Mouse (Mus musculus): ENCODE measurements around the gene Lsm14b.

Gene Lsm14b

DNA sequence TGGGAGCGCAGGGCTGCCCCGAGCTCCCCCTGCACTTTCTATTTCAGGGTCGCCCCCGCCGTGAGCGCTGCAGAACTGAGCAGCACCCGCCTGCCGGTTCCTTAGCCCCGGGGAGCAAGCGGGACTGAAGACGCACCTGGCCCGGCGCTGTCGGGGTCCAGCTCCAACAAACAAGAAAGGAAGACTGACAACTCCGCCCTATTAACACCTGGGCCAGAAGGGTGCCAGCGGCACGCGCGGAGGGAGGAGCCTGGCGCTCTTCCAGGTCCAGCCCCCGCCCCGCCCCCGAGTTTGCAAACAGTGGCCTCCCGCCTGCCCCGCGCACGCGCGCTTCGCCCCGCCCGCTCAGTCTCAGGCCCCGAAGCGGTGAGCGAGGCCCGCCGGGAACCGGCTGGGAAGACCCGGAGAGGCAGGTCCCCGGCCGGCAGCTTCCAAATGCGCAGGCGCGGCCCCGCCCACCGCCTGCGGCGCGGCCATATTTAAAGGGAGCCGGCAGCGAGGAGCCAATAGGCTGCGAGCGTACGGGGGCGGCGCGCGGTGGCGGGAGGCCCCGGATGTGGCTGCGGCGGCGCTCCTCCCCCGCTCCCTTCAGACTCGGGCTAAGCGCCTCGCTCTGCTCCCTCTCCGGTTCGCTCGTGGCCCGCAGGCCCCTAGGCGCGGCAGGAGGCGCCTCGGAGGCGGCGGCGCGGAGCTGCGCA is at the start of gene Lsm14b:
Lsm14b (plus strand) TSS at position 587 of the 698 bp plus-strand sequence.
- DNase-seq (ENCODE audit: low read depth, low spot score): peak; percentile 96

DNA sequence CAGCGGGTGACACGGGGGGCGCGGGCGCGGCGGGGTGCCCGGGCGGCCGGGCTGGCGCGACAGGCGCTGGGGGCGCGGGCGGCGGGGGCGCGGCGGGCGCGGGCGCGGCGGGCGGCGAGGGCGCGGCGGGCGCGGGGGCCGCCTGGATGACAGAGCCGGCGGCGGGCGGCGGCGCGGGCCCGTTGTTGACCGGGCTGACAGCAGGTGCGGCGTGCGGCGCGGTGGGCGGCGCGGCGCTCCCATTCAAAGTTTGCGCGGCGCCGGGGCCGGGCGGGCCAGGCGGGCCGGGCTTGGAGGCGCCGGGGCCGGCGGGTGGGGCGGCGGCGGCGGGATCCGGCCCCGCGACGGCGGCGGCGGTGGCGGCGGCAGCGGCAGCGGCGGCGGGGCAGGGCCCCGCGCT is 48.9 kb upstream of the Lsm14b start:
- DNase-seq (ENCODE audit: low read depth, low spot score): no peak

DNA sequence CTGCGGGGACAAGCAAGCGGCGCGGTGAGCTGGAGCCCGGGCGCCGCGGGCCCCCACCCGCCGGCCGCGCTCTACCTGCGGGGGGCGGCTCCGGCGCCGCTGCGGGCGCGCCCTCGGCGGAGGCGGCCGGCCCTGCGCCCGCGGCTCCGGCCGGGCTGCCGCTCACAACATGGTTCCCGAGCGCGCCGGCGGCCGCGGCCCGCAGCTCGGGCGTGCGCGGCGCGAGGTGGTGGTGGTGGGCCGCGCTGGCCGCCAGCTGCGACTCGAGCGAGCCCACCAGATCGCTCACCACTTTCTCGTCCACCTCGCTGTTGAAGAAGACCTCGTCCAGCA is 48.5 kb upstream of the Lsm14b start:
- DNase-seq (ENCODE audit: low read depth, low spot score): no peak

DNA sequence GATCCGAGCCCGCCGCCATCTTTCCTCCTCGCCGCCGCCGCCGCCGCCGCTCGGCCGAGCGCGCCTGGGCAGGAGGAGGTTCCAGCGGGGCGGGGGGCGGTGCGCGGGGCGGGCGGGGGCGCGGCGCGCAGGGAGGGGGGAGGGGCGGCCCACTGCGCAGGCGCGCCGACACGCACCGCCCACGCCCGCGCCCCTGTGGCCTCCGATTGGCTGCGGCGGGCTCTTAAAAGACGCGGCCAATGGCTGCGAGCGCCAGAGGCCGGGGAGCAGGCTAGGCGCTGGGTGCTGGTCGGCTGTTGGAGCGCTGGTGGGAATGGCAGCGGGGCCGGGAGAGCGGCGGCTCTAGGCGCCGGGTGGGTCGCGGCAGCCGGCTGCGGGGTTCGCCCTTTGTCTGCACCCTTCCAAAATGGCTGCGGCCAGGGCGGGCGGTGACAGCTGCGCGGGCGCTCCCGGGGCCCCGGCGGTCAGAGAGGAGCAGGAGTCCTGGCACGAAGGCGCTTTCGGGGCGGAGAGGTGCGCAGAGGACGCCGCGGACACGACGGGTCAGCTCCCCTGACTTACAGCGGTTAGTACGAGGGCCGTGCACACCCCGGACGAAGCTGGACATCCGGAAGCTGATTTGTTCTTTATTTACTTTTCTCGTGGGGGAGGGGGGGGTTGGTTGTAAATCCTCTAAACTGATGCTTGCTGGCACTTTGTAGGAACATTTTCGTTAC is 48.0 kb upstream of the Lsm14b start, which contains the start of gene Taf4:
Taf4 (minus strand) TSS at position 19 of the 716 bp plus-strand sequence.
- DNase-seq (ENCODE audit: low read depth, low spot score): peak; percentile 82

DNA sequence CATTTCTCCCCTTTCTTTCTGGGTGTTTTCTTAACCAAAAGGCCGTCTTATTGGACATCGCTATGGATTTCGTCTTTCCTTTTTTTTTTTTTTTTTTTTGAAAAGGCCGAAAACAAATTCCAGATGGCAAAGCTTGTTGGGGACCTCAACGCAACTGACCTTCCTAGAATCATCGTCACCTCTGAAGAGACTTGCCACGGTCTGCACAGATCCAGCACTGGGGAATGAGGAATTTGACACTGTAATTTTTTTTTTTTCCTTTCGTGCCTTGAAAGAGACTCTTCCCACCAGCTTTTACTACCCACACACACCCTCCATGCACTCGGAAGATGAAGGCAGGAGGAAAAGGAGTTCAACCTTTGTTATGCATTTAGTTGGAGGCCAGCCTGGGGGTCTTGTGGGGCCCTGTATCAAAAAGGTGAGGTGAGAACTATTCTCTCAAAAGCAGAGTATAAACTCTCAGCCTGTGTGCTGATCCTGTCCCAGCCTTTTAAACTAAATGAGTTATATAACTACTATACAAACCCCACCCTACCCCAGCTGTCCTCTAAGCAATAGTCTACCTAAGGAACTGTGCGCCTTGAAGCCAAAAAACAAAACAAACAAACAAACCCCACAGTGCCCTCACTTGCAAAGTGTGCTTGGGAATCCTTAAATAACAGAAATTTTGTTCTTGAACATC is 47.3 kb upstream of the Lsm14b start:
- no peak for DNase-seq (ENCODE audit: low read depth, low spot score)

DNA sequence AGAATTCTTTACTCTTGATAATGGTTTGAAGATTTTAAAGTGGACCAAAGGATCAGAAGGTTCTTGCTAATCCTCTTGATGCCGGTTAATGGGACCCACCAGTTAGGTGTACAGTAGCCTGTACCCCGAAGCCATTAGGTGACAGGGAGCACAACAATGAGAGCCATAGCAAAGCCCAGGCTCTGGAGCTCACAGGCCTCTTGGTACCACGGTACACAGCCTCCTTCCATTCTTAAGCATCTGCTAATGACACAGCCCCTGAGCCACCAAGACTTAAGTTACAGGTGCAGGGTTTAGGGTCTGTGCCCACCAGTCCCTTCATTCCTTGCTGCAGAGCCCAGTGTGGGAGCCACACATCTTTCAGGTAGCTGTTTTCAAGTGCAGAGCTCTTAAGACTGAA is 46.5 kb upstream of the Lsm14b start:
- DNase-seq (ENCODE audit: low read depth, low spot score): no peak

DNA sequence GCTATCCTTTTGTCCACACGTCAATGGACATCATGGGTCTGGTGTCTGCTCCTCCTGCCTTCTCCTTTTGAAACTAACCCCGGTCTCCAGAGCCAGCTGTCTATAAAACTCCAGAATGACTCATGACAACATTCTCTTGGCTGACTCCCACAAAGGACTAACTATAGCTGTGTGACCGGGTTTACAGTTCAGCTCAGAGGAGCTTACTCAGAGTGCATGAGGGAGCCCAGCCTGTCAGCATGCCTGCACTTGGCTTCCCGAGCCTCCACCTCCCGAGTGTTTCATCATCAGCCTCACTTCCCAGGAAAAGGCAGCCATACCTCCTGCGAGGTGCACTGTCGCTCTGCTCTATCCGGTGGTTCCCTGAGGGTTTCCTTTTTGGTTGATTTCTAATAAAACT is 45.0 kb upstream of the Lsm14b start:
- no peak for DNase-seq (ENCODE audit: low read depth, low spot score)

DNA sequence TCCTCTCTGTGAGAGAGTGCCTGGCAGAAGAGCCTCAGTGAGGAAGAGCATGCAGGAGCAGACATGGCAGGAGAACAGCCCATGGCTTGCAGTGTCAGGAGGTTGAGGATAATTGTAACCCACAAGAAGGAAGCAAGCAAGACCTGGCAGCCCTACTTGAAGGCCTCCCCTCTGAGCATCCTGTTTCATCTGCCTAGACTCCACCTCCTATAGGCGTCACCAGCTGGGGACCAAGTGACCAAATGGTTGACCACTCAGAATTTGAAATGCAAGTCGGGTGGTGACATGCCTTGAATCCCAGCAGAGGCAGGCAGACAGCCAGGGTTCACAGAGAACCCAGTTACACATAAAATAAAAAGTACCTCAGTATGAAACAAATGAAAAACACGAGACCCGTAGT is 44.2 kb upstream of the Lsm14b start:
- no peak for DNase-seq (ENCODE audit: low read depth, low spot score)

DNA sequence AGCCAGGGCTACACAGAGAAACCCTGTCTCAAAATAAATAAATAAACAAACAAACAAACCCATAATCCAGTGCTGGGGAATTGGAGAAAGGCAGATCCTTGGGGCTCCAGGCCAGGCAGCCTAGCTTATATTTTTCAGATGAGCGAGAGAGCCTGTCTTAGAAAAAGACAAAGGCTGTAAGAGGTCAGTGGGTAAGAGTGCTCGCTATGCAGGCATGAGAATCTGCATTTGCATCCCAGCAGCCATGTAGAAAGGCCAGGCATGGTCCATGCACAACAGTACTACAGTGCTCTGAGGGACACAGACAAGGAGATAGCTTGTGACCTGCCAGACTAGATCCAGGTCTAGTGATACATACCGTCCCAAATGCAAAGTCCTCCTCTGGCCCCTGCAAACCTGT is 42.1 kb upstream of the Lsm14b start:
- DNase-seq (ENCODE audit: low read depth, low spot score): no peak

DNA sequence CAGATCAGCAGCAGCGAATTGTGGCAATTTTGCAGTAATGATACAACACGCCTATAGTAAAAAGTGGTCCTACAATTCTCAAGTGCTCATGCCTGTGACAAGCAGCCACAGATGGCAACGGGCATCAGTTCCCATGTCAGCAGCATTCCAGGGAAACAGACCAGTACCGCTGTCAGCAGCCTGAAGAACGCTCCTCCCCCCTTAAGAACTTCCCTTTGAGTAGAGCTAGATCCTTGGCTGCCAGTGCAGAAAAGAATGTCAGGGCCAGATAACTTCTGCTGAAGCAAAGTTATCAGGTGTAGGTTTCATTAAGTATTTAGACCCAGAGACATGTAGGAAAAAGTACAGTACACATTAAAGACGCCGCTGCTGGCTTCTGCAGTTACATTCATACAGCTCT is 40.0 kb upstream of the Lsm14b start:
- DNase-seq (ENCODE audit: low read depth, low spot score): no peak

DNA sequence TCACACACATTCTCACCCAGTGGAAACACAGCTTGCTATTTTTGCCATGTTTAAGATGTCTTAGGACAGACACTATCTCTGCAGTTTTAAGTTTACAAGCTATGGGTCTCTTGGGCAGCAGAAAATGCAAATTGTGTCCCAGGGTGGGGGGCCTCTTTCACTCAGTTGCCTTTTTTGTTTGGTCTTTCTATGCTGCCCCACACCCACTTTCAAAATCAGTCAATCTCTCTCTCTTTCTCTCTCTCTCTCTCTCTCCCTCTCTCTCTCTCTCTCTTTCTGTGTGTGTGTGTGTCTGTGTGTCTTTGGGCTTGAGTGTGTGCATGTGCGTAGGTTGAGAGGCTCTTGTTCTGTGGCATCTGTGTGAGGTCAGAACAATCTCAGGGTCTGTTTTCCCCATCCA is 39.1 kb upstream of the Lsm14b start:
- DNase-seq (ENCODE audit: low read depth, low spot score): no peak

DNA sequence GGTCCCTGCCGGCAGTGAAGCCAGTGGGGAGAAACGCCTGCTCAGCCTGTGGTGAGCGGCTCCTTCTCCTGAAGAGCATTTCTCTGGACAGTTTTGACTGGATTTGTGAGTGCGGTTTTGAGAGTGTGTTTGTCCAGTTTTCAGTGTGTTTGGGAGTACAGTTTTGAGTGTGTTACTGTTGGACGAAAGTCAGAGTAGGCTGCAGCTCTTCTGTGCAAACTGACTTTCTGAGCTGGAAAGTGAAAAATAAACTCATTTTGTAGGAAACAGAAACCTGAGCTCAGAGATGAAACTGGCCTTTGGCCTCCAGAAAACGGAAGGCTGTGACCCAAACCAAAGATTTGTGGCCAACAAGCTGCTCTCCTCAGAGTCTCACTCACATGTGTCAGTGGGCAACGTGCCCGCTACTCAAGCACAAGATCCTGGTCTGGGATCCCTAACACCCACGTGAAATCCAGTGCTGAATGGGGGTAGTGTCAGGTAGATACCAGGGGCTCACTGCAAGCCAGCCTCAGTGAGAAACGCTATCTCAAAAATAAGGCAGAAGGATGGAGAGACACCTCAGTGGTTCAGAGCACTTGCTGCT is 38.3 kb upstream of the Lsm14b start:
- no peak for DNase-seq (ENCODE audit: low read depth, low spot score)

DNA sequence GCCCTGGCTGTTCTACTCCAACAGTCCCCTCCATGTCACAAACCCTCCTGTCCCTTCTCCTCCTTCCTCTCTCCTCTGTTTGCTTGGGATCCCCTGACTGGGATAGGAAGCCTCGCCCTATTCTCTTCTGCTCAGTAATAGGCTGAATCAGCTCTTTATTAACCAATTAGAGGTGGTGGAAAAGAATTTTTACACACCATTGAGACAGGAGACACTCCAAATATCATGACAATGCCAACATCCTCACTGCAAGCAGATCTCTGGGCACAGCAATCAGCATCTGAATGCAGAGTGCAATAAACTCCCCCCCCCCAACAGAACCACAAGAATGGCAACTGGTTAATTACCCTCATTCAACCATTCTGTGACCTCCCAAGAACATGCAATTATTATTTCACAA is 35.7 kb upstream of the Lsm14b start:
- no peak for DNase-seq (ENCODE audit: low read depth, low spot score)

DNA sequence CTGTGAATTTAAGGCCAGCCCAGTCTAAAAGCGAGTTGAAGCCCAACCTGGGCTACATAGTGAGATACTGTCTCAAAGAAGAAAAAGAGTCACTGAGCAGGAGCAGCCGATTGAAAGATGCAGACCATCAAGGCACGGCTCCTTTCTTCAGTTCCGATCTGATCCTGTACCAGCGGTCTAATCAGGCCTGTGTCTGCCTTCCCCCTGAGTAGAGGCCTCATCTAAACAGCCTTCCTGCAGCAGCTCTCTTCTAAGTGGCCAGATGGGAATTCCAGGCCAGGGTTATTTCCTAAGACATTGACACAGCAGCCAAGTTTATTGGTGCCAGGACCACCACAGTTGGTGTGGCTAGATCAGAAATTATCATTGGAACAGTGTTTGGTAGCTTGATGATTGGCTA is 31.7 kb upstream of the Lsm14b start:
- no peak for DNase-seq (ENCODE audit: low read depth, low spot score)

DNA sequence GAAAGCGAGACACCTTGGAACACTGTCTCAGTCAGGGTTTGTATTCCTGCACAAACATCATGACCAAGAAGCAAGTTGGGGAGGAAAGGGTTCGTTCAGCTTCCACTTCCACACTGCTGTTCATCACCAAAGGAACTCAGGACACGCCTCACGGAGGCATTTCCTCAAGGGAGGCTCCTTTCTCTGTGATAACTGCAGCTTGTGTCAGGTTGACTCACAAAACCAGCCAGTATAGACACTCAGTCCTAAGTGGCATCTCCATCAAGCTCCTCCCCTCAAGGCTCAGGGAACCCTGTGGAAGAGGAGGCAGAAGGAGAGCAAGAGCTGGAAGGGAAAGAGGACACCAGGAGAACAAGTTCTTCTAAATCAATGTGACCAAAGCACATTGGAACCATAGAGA is 26.4 kb upstream of the Lsm14b start:
- no peak for DNase-seq (ENCODE audit: low read depth, low spot score)

DNA sequence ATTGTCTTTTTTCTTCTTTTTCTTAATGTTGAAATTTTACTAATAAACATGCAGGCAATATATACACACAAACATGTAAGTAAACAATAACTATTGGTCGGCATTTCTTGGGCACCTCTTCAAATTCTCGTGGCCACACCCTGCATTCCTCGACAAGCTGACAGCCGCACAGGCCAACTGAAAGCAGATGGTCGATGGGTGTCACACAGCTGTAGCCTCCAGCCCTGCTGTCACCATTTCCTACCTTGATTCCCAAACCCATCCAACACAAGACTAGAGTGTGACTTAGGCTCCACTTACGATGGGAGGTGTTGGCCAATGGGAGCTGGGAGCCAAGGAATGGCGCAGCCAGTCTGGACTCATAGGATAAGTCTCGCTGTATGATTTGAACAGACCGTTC is 23.2 kb upstream of the Lsm14b start:
- no peak for DNase-seq (ENCODE audit: low read depth, low spot score)

DNA sequence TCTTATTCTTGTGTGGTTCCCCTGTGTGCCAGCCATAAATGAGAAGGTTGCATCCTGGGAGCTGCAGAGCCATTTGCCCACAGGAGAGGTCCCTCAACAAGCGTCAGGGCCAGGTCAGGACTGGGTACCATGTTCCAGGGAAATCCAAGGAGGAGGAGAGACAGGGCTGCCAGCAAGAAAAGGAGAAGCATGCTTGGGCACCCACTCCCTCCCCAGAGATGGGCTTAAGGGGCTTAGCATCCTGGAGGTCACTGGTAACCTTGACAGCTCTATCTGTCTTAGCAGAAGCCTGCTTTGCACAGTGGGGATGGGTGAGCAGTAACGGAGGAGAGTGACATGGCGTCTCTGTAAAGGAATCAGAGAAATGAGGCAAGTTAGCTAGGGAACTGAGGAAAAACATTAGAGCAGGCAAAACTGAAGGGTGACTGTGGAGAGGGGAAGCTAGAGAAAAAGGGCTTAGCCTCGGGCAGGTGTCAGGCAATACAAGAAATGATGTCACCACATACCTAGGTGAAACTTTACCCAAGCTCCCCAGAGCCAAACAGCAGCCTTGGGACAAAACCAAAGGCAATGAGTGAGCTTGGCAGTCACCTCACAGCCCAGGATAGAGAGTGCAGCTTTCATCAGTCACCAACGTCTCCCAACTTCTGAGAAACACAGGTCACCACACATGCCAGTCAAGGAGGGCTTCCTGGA is 19.0 kb upstream of the Lsm14b start:
- no peak for DNase-seq (ENCODE audit: low read depth, low spot score)

DNA sequence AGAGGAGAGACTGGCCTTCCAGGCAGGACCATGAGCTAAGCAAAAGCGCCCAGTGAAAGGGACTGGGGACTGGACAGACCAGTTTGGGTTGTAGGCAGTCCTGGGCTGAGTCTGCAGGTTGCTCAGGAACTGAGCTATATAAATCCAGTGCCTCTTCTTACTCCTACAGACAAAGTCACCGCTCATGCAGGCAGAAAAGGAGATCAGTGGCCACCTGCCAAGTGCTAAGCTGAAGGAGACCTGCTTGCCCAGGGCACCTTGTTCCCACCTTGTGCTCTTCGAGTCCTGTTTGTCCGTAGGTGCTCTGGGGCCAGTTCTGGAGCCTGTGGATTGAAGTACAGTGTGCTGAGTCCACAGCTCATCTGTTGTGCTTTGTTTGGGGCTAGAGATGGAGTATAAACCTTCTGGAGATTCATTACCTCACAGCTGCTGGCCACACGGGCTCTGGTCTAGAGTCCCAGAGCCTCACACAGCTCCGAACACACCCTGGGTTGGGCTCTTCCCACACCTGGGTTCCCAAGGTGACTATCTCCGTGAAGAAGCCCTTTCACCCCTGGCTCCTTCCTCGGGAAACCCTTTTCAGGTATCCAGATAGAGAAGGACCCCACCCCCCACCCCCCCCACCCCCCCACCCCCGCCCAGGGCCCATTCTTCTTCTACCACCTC is 18.3 kb upstream of the Lsm14b start:
- DNase-seq (ENCODE audit: low read depth, low spot score): no peak

DNA sequence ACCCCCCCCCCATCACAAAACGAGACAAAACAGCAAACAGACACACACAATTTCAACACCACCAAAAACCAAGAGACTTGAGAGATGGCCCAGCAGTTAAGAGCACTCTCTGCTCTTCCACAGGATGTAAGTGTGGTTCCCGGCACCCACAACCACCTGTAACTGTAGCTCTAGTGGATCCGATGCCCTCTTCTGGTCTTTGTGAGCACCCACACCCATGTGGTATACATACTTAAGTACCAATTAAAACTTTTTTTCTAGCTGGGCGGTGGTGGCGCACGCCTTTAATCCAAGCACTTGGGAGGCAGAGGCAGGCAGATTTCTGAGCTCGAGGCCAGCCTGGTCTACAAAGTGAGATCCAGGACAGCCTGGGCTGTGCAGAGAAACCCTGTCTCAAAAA is 14.1 kb upstream of the Lsm14b start:
- no peak for DNase-seq (ENCODE audit: low read depth, low spot score)

DNA sequence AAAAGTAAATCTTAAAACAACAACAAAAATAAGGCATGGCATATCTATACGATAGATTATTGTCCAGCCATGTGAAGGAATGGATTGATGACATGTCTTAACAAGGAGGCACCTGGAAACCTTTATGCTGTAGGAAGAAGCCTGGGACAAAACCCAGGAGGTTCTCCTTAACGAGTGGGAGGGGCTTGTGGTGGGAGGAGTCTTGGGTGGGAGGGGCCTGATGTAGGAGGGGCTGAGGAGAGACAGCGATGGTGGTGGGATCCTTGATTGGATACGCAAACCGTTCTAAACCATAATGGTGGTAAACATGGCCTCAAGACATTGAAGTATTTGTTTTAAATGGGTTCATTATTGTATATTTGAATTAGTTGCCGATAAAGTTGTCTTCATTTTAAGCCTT is 13.4 kb upstream of the Lsm14b start:
- DNase-seq (ENCODE audit: low read depth, low spot score): no peak

DNA sequence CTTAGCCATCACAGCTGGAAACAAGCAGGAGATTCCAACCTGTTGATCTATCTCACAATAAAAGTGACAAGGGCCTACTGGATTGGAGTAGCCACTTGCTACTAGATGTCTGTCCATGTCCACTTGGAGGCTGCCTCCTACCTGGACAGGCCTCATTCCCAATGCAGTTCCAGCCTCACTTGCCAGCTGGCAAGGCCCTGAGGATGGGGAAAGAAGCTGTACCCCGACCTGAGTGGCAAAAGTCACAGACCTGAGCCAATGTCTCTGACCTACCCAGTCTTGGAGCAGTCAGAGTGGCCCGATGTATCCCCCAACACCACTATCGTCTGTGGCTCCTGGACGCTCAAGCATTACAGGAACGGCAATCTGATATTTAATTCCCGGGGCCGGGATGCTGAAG is 11.1 kb upstream of the Lsm14b start:
- DNase-seq (ENCODE audit: low read depth, low spot score): no peak

DNA sequence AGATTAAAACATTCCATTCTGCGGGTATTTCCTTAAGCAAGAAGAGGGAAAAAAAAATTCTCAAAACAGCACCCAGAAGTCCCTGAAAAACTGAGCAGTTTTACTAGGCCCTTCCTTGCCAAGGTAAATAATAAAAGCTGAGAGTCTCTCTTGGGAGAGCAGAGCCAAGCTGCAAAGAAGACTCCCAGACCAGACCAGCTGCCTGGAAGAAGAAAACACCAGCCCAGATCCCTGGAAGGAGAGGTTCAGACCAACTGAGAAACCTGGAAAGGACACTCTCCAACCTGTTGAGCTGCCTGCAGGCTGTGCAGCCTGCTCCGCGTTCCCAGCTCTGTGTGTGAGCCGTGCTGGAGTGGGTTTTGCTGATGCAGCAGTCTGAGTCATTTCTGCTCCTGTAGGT is 7.2 kb upstream of the Lsm14b start:
- no peak for DNase-seq (ENCODE audit: low read depth, low spot score)
